ENCODE assay signal across 10 mouse cellular contexts in the genomic region with DNA sequence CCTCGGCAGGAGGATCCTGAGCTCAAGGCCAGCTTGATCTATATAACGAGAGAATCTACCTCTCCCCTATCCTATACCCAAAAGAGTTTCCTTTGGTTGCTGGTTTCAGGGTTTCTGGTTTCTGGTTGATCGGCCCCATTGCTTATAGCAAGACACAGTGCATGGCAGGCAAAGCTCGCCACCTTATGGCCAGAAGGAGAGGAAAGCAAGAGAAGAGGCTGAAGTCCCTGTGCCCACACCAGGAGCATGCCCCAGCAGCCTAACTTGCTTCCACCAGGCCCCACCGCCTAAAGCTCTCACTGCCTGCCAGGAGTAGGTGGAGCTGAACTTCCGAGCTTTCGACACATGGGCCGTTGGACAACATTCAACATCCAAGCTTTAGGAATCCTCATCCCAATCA. TPM values are rescaled to one million over a fixed set of nuclear protein-coding genes. Genes with fewer than 3 reads are reported as not detected.
A peak's percentile ranks its signal among the peaks of the same experiment; 100 is the strongest.
DNase-seq lines count a peak whose midpoint lies in the region; ATAC-seq and TF ChIP-seq lines count a peak whose summit lies in the region.
"Had no signal": no experiment of that assay in that cellular context is flagged by ENCODE, and none has a peak within 500 bp of the region (broad histone marks: within the 10 kb centered on the region; RNA-seq: fewer than 3 reads in every experiment).

No protein-coding gene starts in this region.

- WGBS in hindbrain, embryonic 10.5 days: 42% methylated on average over 8 of the region's 8 CpGs
- WGBS in hindbrain, embryonic 12.5 days: 52% methylated on average over 8 of the region's 8 CpGs
- 49% methylated on average over 8 of the region's 8 CpGs for WGBS in liver, embryonic 14.5 days (ENCODE audit: insufficient replicate concordance)

- no peak overlapping the region for H3K4me2 ChIP-seq in hindbrain, embryonic 12.5 days (replicated peaks)
- no peak overlapping the region for H3K4me2 ChIP-seq in liver, embryonic 14.5 days (ENCODE audit: low read depth)
- H3K4me2 ChIP-seq: limb, embryonic 12.5 days had no signal

- no peak for ATAC-seq in hindbrain, embryonic 12.5 days (ENCODE audit: low FRiP score)
- ATAC-seq in liver, embryonic 14.5 days (ENCODE audit: insufficient read depth): no peak

- no peaks in the 10 kb centered on the region for H3K36me3 ChIP-seq in hindbrain, embryonic 10.5 days
- no peaks in the 10 kb centered on the region for H3K36me3 ChIP-seq in hindbrain, embryonic 12.5 days
- H3K36me3 ChIP-seq in liver, embryonic 14.5 days (replicated peaks; ENCODE audit: control insufficient read depth, insufficient read depth, low read depth): no peaks in the 10 kb centered on the region
- H3K36me3 ChIP-seq: limb, embryonic 12.5 days had no signal

- no peaks in the 10 kb centered on the region for H3K27me3 ChIP-seq in hindbrain, embryonic 10.5 days (ENCODE audit: insufficient read depth, poor library complexity, severe bottlenecking)
- H3K27me3 ChIP-seq in hindbrain, embryonic 12.5 days: no peaks in the 10 kb centered on the region
- no peaks in the 10 kb centered on the region for H3K27me3 ChIP-seq in liver, embryonic 14.5 days (ENCODE audit: control insufficient read depth, insufficient read depth, low read length)
- H3K27me3 ChIP-seq: limb, embryonic 12.5 days had no signal

- H3K4me1 ChIP-seq in hindbrain, embryonic 10.5 days (replicated peaks): 0 out of 2 replicates have a peak, but pooled peaks cover under 1% of the 10 kb centered on the region
- no peaks in the 10 kb centered on the region for H3K4me1 ChIP-seq in hindbrain, embryonic 12.5 days
- H3K4me1 ChIP-seq in liver, embryonic 14.5 days (replicated peaks; ENCODE audit: control insufficient read depth in 2 of 2, insufficient read depth in 2 of 2, low read length in 1 of 2): no peaks in the 10 kb centered on the region
- H3K4me1 ChIP-seq: limb, embryonic 12.5 days had no signal

- peak; percentile 30 for DNase-seq in hindbrain, embryonic 10.5 days (ENCODE audit: low spot score)
- peak; percentile 7 to 31 for DNase-seq in urinary bladder, postnatal 36 days (ENCODE audit: low spot score in 2 of 2)
- no peak for DNase-seq in urinary bladder, adult 18-20 months (ENCODE audit: low spot score in 2 of 2)
- DNase-seq in embryo, embryonic 11.5 days (ENCODE audit: low read depth, low spot score): peak; percentile 13
- no peak for DNase-seq in liver, embryonic 14.5 days (ENCODE audit: low read depth in 3 of 3, low spot score in 3 of 3)
- DNase-seq in testis, postnatal 10 days (ENCODE audit: low spot score): peak; percentile 65
- no peak for DNase-seq in urinary bladder, postnatal 10 days (ENCODE audit: low spot score)

- no peaks in the 10 kb centered on the region for H3K9me3 ChIP-seq in hindbrain, embryonic 10.5 days
- no peaks in the 10 kb centered on the region for H3K9me3 ChIP-seq in hindbrain, embryonic 12.5 days (replicated peaks)
- no peaks in the 10 kb centered on the region for H3K9me3 ChIP-seq in liver, embryonic 14.5 days (ENCODE audit: control insufficient read depth, low read length)
- H3K9me3 ChIP-seq: limb, embryonic 12.5 days had no signal

- no peak for TF ChIP-seq EP300 in liver, embryonic 14.5 days (IDR thresholded peaks at IDR 0.05; ENCODE audit: low read depth)

- no peak overlapping the region for H3K9ac ChIP-seq in hindbrain, embryonic 12.5 days
- H3K9ac ChIP-seq in liver, embryonic 14.5 days (replicated peaks): no peak overlapping the region
- H3K9ac ChIP-seq: limb, embryonic 12.5 days had no signal

- H3K4me3 ChIP-seq in hindbrain, embryonic 10.5 days: no peak overlapping the region
- no peak overlapping the region for H3K4me3 ChIP-seq in hindbrain, embryonic 12.5 days
- H3K4me3 ChIP-seq in liver, embryonic 14.5 days (ENCODE audit: insufficient read depth in 1 of 2, low read depth in 2 of 2, low read length in 2 of 2): no peak overlapping the region
- H3K4me3 ChIP-seq: limb, embryonic 12.5 days had no signal

- peak; percentile 40 for TF ChIP-seq CTCF in liver, embryonic 14.5 days (IDR thresholded peaks at IDR 0.05; ENCODE audit: low read depth)

- no peak overlapping the region for H3K27ac ChIP-seq in hindbrain, embryonic 10.5 days
- H3K27ac ChIP-seq in hindbrain, embryonic 12.5 days: no peak overlapping the region
- H3K27ac ChIP-seq in liver, embryonic 14.5 days: no peak overlapping the region
- H3K27ac ChIP-seq: limb, embryonic 12.5 days had no signal

RNA-seq across cellular contexts. Expression of a gene that starts 10.8 kb away (rescaled TPM):
- 0.07 and 0.24 TPM in 2 replicates for polyA plus RNA-seq in hindbrain, embryonic 10.5 days (2016; fragmentation: Nextera tagmentation; extraction: Ambion mirVana)
- polyA plus RNA-seq in hindbrain, embryonic 12.5 days (2016; fragmentation: Nextera tagmentation; extraction: Ambion mirVana): 0.22 and 0.47 TPM in 2 replicates
- 0.01 TPM in 1 of 2 replicates, not detected in the other for polyA plus RNA-seq in liver, embryonic 14.5 days (2012; rRNA removed)
- not detected in 2 replicates for polyA plus RNA-seq in liver, embryonic 14.5 days (2014; fragmentation: Nextera tagmentation; extraction: Ambion mirVana)

RNA-seq across cellular contexts. Expression of a gene that starts 58.7 kb away (rescaled TPM):
- not detected in 2 replicates for polyA plus RNA-seq in hindbrain, embryonic 10.5 days (2016; fragmentation: Nextera tagmentation; extraction: Ambion mirVana)
- polyA plus RNA-seq in hindbrain, embryonic 12.5 days (2016; fragmentation: Nextera tagmentation; extraction: Ambion mirVana): not detected in 2 replicates
- polyA plus RNA-seq in liver, embryonic 14.5 days (2012; rRNA removed): 0.04 TPM in 1 of 2 replicates, not detected in the other
- polyA plus RNA-seq in liver, embryonic 14.5 days (2014; fragmentation: Nextera tagmentation; extraction: Ambion mirVana): 0.14 TPM in 1 of 2 replicates, not detected in the other
- polyA plus RNA-seq: limb, embryonic 12.5 days; stomach, embryonic 14.5 days had no signal

Comparison
In these comparisons a context has a peak if more than half of its experiments do, and no peak if none do; other contexts are left out.
1. DNase-seq: peak in hindbrain, embryonic 10.5 days (single experiment), urinary bladder, postnatal 36 days (2 of 2), embryo, embryonic 11.5 days (single experiment) and testis, postnatal 10 days (single experiment); none in urinary bladder, adult 18-20 months (0 of 2), liver, embryonic 14.5 days (0 of 3) and urinary bladder, postnatal 10 days (single experiment).